ENCODE assay signal across 36 mouse cellular contexts in the genomic region with DNA sequence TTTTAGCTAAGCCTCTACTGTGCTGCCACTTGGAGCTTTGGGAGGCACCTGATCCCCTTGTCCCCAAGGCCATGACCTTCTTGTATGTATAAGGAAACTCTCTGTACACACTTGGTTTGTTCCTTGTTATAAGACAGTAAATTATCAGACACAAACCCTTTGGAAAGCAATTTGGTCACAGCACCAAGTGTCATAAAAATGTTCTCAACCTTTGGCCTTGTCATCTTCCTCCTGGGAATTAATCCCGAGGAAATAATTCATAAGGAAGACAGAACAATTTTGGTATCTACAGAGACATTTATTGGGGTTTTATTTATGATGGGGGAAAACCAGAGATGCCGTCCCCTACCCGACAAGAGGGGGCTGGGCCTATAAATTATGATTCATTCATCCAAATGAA. TPM values are rescaled to one million over a fixed set of nuclear protein-coding genes. Genes with fewer than 3 reads are reported as not detected.
"Had no signal": no experiment of that assay in that cellular context is flagged by ENCODE, and none has a peak within 500 bp of the region (broad histone marks: within the 10 kb centered on the region; RNA-seq: fewer than 3 reads in every experiment).

No protein-coding gene starts in this region.

- H3K27ac ChIP-seq: limb, embryonic 10.5 days; limb, embryonic 12.5 days; limb, embryonic 13.5 days; limb, embryonic 15.5 days; liver, embryonic 12.5 days; liver, embryonic 13.5 days; liver, embryonic 14.5 days; liver, embryonic 15.5 days; lung, embryonic 15.5 days; macrophage; midbrain, embryonic 10.5 days; midbrain, embryonic 12.5 days; midbrain, embryonic 13.5 days; midbrain, embryonic 15.5 days; neural tube, embryonic 12.5 days had no signal

- DNase-seq: left cerebral cortex, postnatal 4 days; liver; liver, embryonic 13.5 days; liver, postnatal 0 days; lung, adult 2 months; lung, embryonic 14.5 days; lung, postnatal 14 days; lung, postnatal 4 days; midbrain, embryonic 14.5 days had no signal

- H3K4me3 ChIP-seq: limb, embryonic 10.5 days; limb, embryonic 12.5 days; limb, embryonic 13.5 days; limb, embryonic 15.5 days; liver, embryonic 13.5 days; liver, embryonic 15.5 days; lung, embryonic 15.5 days; megakaryocyte, embryonic 14.5 days; midbrain, embryonic 12.5 days; midbrain, embryonic 13.5 days; midbrain, embryonic 15.5 days; myocyte; neural tube, embryonic 12.5 days had no signal

- H3K4me1 ChIP-seq: liver, embryonic 15.5 days had no signal

- H3K36me3 ChIP-seq: limb, embryonic 10.5 days; limb, embryonic 12.5 days; limb, embryonic 13.5 days; limb, embryonic 15.5 days; liver, embryonic 12.5 days; liver, embryonic 13.5 days; liver, embryonic 15.5 days; lung, embryonic 15.5 days; midbrain, embryonic 10.5 days; midbrain, embryonic 12.5 days; midbrain, embryonic 13.5 days; midbrain, embryonic 15.5 days; neural tube, embryonic 12.5 days had no signal

RNA-seq across cellular contexts. Expression of gene Sost, which starts 31.1 kb away (rescaled TPM):
- polyA plus RNA-seq: liver, embryonic 11.5 days; liver, embryonic 16.5 days; liver, postnatal 0 days; lung, embryonic 14.5 days; lung, postnatal 0 days; macrophage; midbrain, embryonic 11.5 days; midbrain, embryonic 14.5 days; midbrain, embryonic 15.5 days; midbrain, embryonic 16.5 days; neural tube, embryonic 11.5 days had no signal

RNA-seq across cellular contexts. Expression of gene Meox1, which starts 41.6 kb away (rescaled TPM):
- polyA plus RNA-seq: liver, adult 2 months; macrophage had no signal

RNA-seq across cellular contexts. Expression of gene Cfap97d1, which starts 48.3 kb away (rescaled TPM):
- polyA plus RNA-seq: limb, embryonic 10.5 days; limb, embryonic 11.5 days; limb, embryonic 12.5 days; limb, embryonic 13.5 days; limb, embryonic 14.5 days; limb, embryonic 15.5 days; liver, adult 2 months; liver, embryonic 11.5 days; liver, embryonic 12.5 days; liver, embryonic 13.5 days; liver, embryonic 14.5 days; liver, embryonic 15.5 days; liver, embryonic 16.5 days; liver, postnatal 0 days; lung, adult 2 months; lung, embryonic 14.5 days; lung, embryonic 15.5 days; lung, embryonic 16.5 days; macrophage; midbrain, embryonic 10.5 days; midbrain, embryonic 11.5 days; midbrain, embryonic 12.5 days; midbrain, embryonic 13.5 days; midbrain, embryonic 14.5 days; midbrain, embryonic 15.5 days; midbrain, embryonic 16.5 days; midbrain, postnatal 0 days; myocyte; neural tube, embryonic 11.5 days; neural tube, embryonic 12.5 days had no signal
